Mouse (Mus musculus) liver, postnatal 0 days (tissue): ENCODE results near the gene Map3k4. TPM values are rescaled to one million over a fixed set of nuclear protein-coding genes. Genes with fewer than 3 reads are reported as not detected.

Source experiments
- ATAC-seq: fragments of 200-750 bp; cut with Nextera tagmentation; 2 replicates; pipeline ENCODE4 v1.8.0; 2017; ENCODE audit warnings: mild to moderate bottlenecking, moderate library complexity
- DNase-seq: peaks from one replicate; pipeline ENCODE4 v3.0.0-alpha.2; 2016
- H3K27ac ChIP-seq: fragments of 300-500 bp; sonication (generic); 2 replicates; pipeline ENCODE4 v1.5.1; 2014; ENCODE audit warnings: antibody characterized with exemption, moderate library complexity, mild to moderate bottlenecking, low read depth
- H3K27me3 ChIP-seq: fragments of 300-500 bp; sonication (generic); 2 replicates; pipeline ENCODE4 v1.6.1; 2014; ENCODE audit warnings: low read length, control low read depth, mixed read lengths; ENCODE audit not compliant: insufficient read depth
- H3K36me3 ChIP-seq: fragments of 300-500 bp; sonication (generic); replicated peaks from 2 replicates; pipeline ENCODE4 v1.6.1; 2014; ENCODE audit warnings: mild to moderate bottlenecking, control low read depth, low read length, moderate library complexity, mixed read lengths; ENCODE audit not compliant: insufficient read depth
- H3K4me1 ChIP-seq: fragments of 300-500 bp; sonication (generic); 2 replicates; pipeline ENCODE4 v1.6.1; 2014; ENCODE audit warnings: antibody characterized with exemption, mild to moderate bottlenecking, control low read depth; ENCODE audit not compliant: insufficient read depth
- H3K4me2 ChIP-seq: fragments of 300-500 bp; sonication (generic); 2 replicates; pipeline ENCODE4 v1.6.1; 2014; ENCODE audit warnings: low read depth, mild to moderate bottlenecking, low read length, moderate library complexity, mixed read lengths
- H3K4me3 ChIP-seq: fragments of 300-500 bp; sonication (generic); 2 replicates; pipeline ENCODE4 v1.5.1; 2014; ENCODE audit warnings: low read depth, low read length
- H3K9ac ChIP-seq: fragments of 300-500 bp; sonication (generic); replicated peaks from 2 replicates; pipeline ENCODE4 v1.6.1; 2014; ENCODE audit warnings: mild to moderate bottlenecking, moderate library complexity
- H3K9me3 ChIP-seq: fragments of 300-500 bp; sonication (generic); 2 replicates; pipeline ENCODE4 v1.6.1; 2016; ENCODE audit warnings: mild to moderate bottlenecking, control low read depth, low read length, mixed read lengths
- CTCF ChIP-seq: sonication (generic); IDR thresholded peaks from 2 replicates; pipeline ENCODE4 v1.5.1; 2016; ENCODE audit warnings: antibody characterized with exemption, low read depth
- EP300 ChIP-seq: IDR thresholded peaks from 2 replicates; pipeline ENCODE4 v1.6.1; 2016; ENCODE audit warnings: antibody characterized with exemption, low read depth, mild to moderate bottlenecking
- WGBS: fragments of 180-500 bp; shearing (Covaris S2); extraction: QIAGEN DNeasy Blood & Tissue Kit; methylation state at CpG from one replicate; pipeline ENCODE4 v1.1.7; 2014; ENCODE audit not compliant: insufficient replicate concordance; 5-methylcytosine and 5-hydroxymethylcytosine counted together
- polyA plus RNA-seq: library from polyadenylated mRNA; unstranded; fragments of >200 nt; fragmentation: Nextera tagmentation; extraction: Ambion mirVana; gene quantifications from 2 replicates; pipeline ENCODE4 v1.2.1, GENCODE M21; 2015

The Map3k4 gene
- polyA plus RNA-seq, 1 experiment from 2014 or later: 13.0 TPM

GRCm38 (mm10) chr17:12268091-12268490 is 50.5 kb downstream of the Map3k4 start:
- Histone ChIP-seq H3K9ac (no peak overlapping the region), H3K27me3 (no peaks in the 10 kb centered on the region), H3K4me2 (no peak overlapping the region), H3K27ac (no peak overlapping the region), H3K9me3 (no peaks in the 10 kb centered on the region), H3K4me1 (no peaks in the 10 kb centered on the region), H3K4me3 (no peak overlapping the region), H3K36me3 (peaks cover 16% of the 10 kb centered on the region)
- no peak for TF ChIP-seq EP300
- TF ChIP-seq CTCF: no peak
- DNase-seq (no peak), ATAC-seq (no peak)
- 77% methylated on average over 4 of the region's 4 CpGs for WGBS

DNA sequence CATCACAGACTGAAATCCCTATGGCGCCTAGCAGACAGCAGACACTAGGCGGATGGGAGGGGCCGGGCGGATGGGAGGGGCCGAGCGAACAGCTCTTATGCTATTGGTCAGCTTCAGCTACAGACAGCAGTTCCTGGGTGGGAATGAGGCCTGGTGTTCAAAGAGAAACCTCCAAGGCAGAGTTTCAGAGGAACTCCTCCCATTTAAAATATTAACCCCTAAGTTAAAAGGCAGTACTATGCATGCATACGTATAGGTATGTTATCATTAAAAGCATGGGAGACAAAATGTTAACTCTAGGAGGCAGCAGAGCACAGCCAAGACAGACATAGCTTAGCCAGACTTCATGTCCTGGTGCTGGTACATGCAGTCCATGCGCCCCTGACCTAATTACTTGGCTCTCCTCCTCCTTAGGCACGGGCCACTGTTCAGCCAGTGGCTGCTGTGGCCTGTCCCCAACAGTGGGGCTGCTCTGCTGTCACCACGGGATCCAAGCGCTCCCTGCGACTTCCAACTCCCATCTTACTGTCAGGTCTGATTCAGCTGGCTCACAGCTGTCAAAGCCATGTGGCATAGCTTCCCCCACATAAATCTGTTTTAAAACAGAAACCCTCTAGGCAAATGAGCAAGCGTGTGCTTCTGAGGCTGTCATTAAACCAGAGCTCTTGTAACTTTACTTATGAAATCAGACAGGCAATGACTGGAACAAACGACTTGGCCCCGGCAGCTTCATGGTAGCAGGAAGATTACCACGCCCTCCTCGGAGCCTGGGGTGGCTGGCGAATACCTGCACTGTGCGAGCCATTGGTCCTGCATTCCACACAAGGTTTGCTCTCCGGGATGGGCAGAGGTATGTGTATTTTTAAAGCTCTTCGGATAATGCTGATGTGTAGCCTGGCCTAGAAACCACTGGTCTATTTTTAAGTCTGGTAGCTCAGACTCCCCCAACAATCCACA is 52.3 kb downstream of the Map3k4 start:
- DNase-seq (peak; percentile 31), ATAC-seq (peak; percentile 43)
- H3K27ac ChIP-seq: no peak overlapping the region
- no peak overlapping the region for H3K9ac ChIP-seq
- no peaks in the 10 kb centered on the region for H3K4me1 ChIP-seq
- H3K36me3 ChIP-seq: peaks cover 16% of the 10 kb centered on the region
- 78% methylated on average over 21 of the region's 21 CpGs for WGBS
- TF ChIP-seq CTCF (peak; percentile 50), EP300 (no peak)
- no peaks in the 10 kb centered on the region for H3K9me3 ChIP-seq
- H3K27me3 ChIP-seq: no peaks in the 10 kb centered on the region
- H3K4me2 ChIP-seq: no peak overlapping the region
- H3K4me3 ChIP-seq: no peak overlapping the region

DNA sequence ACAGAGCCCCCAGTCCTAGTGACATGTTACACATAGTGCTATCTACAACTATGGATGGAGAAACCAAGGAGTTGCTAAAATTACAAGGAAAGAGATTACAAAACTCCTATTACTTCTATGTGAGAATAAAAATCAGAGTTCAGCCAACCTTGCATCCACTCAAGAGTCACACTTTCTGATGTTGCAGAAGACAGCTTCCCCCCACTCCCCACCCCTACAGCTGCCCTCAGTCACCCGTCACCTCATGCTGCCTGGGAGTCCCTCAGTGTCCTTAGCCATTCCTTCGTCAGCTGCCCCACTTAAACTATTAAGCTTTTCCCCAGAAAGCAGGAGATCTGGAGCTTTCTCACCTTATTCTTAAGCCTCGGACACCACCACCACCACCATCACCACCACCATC is 54.3 kb downstream of the Map3k4 start:
- ATAC-seq (no peak), DNase-seq (no peak)
- Histone ChIP-seq H3K4me3 (no peak overlapping the region), H3K27ac (no peak overlapping the region), H3K9ac (no peak overlapping the region), H3K4me2 (no peak overlapping the region), H3K36me3 (peaks cover 20% of the 10 kb centered on the region), H3K27me3 (no peaks in the 10 kb centered on the region), H3K4me1 (no peaks in the 10 kb centered on the region), H3K9me3 (no peaks in the 10 kb centered on the region)
- WGBS: 81% methylated on average over 3 of the region's 3 CpGs
- TF ChIP-seq CTCF: no peak
- TF ChIP-seq EP300: no peak

DNA sequence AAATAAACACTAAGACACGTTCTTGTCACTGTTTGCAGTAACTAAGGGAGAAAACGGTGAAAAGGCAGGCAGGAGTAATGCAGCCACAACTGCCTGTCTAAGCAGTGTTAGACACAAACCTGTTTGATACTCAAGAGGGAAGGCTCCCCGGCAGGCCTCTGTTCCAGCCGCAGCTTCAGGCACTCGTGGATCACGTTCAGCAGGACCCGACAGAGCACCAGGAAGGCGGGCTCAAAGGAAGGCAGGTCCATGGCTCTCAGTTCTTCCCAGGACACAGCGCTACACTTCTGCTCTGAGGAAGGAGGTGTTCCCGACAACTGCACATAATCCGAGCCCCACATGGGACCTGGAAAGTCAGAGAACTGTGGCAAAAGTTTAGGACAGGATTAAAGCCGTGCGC is 54.8 kb downstream of the Map3k4 start:
- DNase-seq (no peak), ATAC-seq (no peak)
- Histone ChIP-seq H3K4me1 (no peaks in the 10 kb centered on the region), H3K27me3 (no peaks in the 10 kb centered on the region), H3K9me3 (no peaks in the 10 kb centered on the region), H3K27ac (no peak overlapping the region), H3K4me3 (no peak overlapping the region), H3K36me3 (peaks cover 21% of the 10 kb centered on the region), H3K9ac (no peak overlapping the region), H3K4me2 (no peak overlapping the region)
- WGBS: 82% methylated on average over 13 of the region's 13 CpGs
- TF ChIP-seq CTCF (no peak), EP300 (no peak)

GRCm38 (mm10) chr17:12262851-12263250 is 55.7 kb downstream of the Map3k4 start:
- H3K4me3 ChIP-seq: no peak overlapping the region
- H3K36me3 ChIP-seq: peaks cover 29% of the 10 kb centered on the region
- no peaks in the 10 kb centered on the region for H3K4me1 ChIP-seq
- H3K27ac ChIP-seq: no peak overlapping the region
- no peak for ATAC-seq
- no peaks in the 10 kb centered on the region for H3K27me3 ChIP-seq
- DNase-seq: no peak
- TF ChIP-seq CTCF (no peak), EP300 (no peak)
- no peaks in the 10 kb centered on the region for H3K9me3 ChIP-seq
- no peak overlapping the region for H3K4me2 ChIP-seq
- H3K9ac ChIP-seq: no peak overlapping the region
- 87% methylated on average over 8 of the region's 8 CpGs for WGBS

DNA sequence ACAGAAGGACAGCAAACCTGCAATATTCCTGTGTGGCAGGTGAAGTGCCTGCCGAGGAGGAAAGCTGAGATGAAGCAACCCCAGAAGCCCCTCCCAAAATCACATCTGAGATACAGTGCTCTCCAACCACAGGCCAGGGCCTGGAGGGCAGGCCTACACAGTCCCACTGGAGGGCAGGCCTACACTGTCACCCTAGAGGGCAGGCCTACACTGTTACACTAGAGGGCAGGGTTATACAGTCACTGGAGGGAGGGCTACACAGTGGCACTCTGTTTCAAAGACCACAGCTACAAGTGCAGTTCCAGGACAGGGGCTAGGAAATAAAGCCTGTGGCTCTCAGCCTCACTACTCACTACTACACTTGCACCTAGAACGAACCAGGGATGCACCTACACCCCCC is 56.7 kb downstream of the Map3k4 start:
- peak; percentile 90 for ATAC-seq
- Histone ChIP-seq H3K4me2 (no peak overlapping the region), H3K9ac (no peak overlapping the region), H3K27ac (no peak overlapping the region), H3K4me3 (no peak overlapping the region), H3K36me3 (peaks cover 32% of the 10 kb centered on the region), H3K4me1 (no peaks in the 10 kb centered on the region), H3K27me3 (no peaks in the 10 kb centered on the region), H3K9me3 (no peaks in the 10 kb centered on the region)
- 55% methylated on average over 2 of the region's 2 CpGs for WGBS
- DNase-seq: peak; percentile 40
- TF ChIP-seq CTCF: peak; percentile 65
- TF ChIP-seq EP300: no peak
